Mouse (Mus musculus): ENCODE measurements around the gene Gm49405. TPM values are rescaled to one million over a fixed set of nuclear protein-coding genes. Genes with fewer than 3 reads are reported as not detected.
"Not testable (repeated sequence)": the region's sequence is repeated elsewhere in the genome, so short reads cannot be mapped to it uniquely, and the experiment has no call there.

The Gm49405 gene
- polyA plus RNA-seq, 1 experiment from 2014 or later = 1.1 TPM

DNA sequence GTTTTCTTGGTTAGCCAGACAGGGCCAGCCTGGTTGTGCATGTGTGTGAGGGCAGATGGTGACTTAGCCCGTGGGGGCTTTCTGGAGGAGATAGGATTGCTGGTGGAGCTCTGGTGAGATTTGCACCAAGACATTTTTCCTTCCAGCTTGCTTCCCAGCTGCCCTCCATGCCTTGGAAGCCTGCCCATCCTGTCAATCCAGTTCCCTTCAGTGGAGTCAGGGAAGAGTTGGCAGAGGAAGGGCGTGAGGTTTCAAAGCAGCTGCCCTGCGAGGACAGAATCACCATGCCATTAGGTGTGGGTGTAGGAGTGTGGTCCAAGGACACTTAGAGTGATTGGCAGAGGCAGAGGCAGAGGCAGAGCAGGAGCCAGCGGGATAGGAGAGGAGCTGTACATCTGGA is 42.0 kb upstream of the Gm49405 start, which contains the start of gene Aldh3b3:
TSS of gene Aldh3b3 (plus strand) at position 176 of the 400 bp plus-strand sequence.
- Histone ChIP-seq H3K9me3 (ENCODE audit: control insufficient read depth, low read length) (no peaks in the 10 kb centered on the region), H3K4me2 (replicated peaks; ENCODE audit: low read depth) (no peak within 1 kb of the TSS), H3K36me3 (ENCODE audit: control insufficient read depth, insufficient read depth, low read length) (no peaks in the 10 kb centered on the region), H3K27ac (replicated peaks) (no peak within 1 kb of the TSS), H3K4me3 (ENCODE audit: low read depth, low read length) (no peak within 1 kb of the TSS), H3K27me3 (ENCODE audit: control insufficient read depth, insufficient read depth, low read length) (no peaks in the 10 kb centered on the region), H3K4me1 (replicated peaks; ENCODE audit: control insufficient read depth, insufficient read depth) (no peaks in the 10 kb centered on the region), H3K9ac (ENCODE audit: low read length) (no peak within 1 kb of the TSS)
- DNase-seq (ENCODE audit: low spot score) (no peak), ATAC-seq (ENCODE audit: low FRiP score, low TSS enrichment) (no peak)
- whole genome bisulfite sequencing = 58% methylated on average over 4 of the region's 4 CpGs
- no peak for TF ChIP-seq EP300 (optimal IDR thresholded peaks at IDR 0.05)
- TF ChIP-seq CTCF (IDR thresholded peaks at IDR 0.05; ENCODE audit: low read depth) = no peak

DNA sequence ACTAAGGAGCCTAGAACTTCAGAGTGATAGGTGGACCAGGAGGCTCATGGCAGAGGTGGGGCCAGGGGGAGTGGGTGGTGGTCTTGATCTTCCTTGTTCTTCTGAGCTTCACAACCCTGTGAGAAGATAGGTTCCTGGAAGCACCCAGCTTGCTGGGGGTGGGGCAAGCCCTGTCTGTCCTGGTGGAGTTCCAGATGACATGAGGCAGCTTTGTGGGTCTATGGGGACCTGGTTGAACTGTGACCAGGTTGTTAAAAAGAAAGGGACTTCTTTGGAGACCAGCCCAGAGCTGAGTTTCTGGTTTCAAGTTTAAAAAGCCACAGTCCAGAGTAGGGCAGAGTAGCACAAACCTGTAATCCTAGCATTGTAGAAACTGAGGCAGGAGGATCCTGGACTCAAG is 41.4 kb upstream of the Gm49405 start:
- H3K4me3 ChIP-seq (ENCODE audit: low read depth, low read length) = no peak overlapping the region
- no peaks in the 10 kb centered on the region for H3K36me3 ChIP-seq (ENCODE audit: control insufficient read depth, insufficient read depth, low read length)
- H3K27me3 ChIP-seq (ENCODE audit: control insufficient read depth, insufficient read depth, low read length) = no peaks in the 10 kb centered on the region
- TF ChIP-seq CTCF (IDR thresholded peaks at IDR 0.05; ENCODE audit: low read depth) = no peak
- TF ChIP-seq EP300 (optimal IDR thresholded peaks at IDR 0.05) = no peak
- H3K4me2 ChIP-seq (replicated peaks; ENCODE audit: low read depth) = no peak overlapping the region
- H3K9me3 ChIP-seq (ENCODE audit: control insufficient read depth, low read length) = no peaks in the 10 kb centered on the region
- H3K9ac ChIP-seq (ENCODE audit: low read length) = no peak overlapping the region
- no peak overlapping the region for H3K27ac ChIP-seq (replicated peaks)
- DNase-seq (ENCODE audit: low spot score) (no peak), ATAC-seq (ENCODE audit: low FRiP score, low TSS enrichment) (no peak)
- H3K4me1 ChIP-seq (replicated peaks; ENCODE audit: control insufficient read depth, insufficient read depth) = no peaks in the 10 kb centered on the region

DNA sequence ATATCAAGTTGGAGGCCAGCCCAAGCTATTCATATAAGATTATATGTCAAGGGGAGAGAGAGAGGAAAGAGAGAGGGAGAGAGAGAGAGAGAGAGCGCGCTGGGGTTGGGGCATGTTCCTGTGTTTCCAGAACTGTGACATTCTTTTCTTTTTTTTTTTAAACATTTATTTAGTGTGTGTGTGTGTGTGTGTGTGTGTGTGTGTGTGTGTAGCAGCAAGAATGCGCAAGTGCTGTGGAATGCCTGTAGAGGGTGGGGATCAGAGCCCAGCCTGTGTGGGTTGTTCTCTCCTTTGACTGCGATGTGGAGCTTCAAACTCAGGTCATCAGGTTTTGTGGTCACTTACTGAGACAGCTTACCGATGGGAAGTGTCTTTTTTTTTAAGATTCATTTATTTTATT is 40.2 kb upstream of the Gm49405 start:
- ATAC-seq (ENCODE audit: low FRiP score, low TSS enrichment) = no peak
- DNase-seq (ENCODE audit: low spot score) = no peak
- TF ChIP-seq CTCF (IDR thresholded peaks at IDR 0.05; ENCODE audit: low read depth) = no peak
- TF ChIP-seq EP300 (optimal IDR thresholded peaks at IDR 0.05) = no peak
- no peak overlapping the region for H3K27ac ChIP-seq (replicated peaks)
- no peak overlapping the region for H3K9ac ChIP-seq (ENCODE audit: low read length)
- H3K36me3 ChIP-seq (ENCODE audit: control insufficient read depth, insufficient read depth, low read length) = no peaks in the 10 kb centered on the region
- H3K4me1 ChIP-seq (replicated peaks; ENCODE audit: control insufficient read depth, insufficient read depth) = no peaks in the 10 kb centered on the region
- no peaks in the 10 kb centered on the region for H3K27me3 ChIP-seq (ENCODE audit: control insufficient read depth, insufficient read depth, low read length)
- 67% methylated on average over 5 of the region's 5 CpGs for WGBS
- H3K9me3 ChIP-seq (ENCODE audit: control insufficient read depth, low read length) = no peaks in the 10 kb centered on the region
- H3K4me2 ChIP-seq (replicated peaks; ENCODE audit: low read depth) = no peak overlapping the region
- no peak overlapping the region for H3K4me3 ChIP-seq (ENCODE audit: low read depth, low read length)

DNA sequence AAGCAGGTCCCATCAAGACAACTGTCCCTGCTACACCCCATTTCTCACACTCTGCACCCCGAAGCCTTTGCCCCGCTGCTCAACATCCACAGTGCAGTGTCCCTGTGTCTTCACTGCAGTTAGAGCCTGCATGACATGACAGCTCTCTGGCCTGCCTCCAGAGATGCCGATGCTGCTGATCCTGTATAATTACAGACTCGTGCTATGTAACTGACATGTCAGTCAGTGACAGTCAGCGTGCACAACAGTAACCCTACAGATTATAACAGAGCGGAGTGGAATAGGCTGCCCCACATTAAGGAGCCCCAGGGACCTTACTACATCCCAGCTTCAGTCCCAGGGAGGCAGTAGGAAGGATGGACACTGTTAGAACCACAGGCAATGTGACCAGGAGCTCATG is 38.6 kb upstream of the Gm49405 start:
- not testable (repeated sequence) for H3K9me3 ChIP-seq (ENCODE audit: control insufficient read depth, low read length); H3K4me3 ChIP-seq (ENCODE audit: low read depth, low read length); H3K27ac ChIP-seq (replicated peaks); H3K9ac ChIP-seq (ENCODE audit: low read length); H3K4me2 ChIP-seq (replicated peaks; ENCODE audit: low read depth); H3K36me3 ChIP-seq (ENCODE audit: control insufficient read depth, insufficient read depth, low read length); H3K27me3 ChIP-seq (ENCODE audit: control insufficient read depth, insufficient read depth, low read length); ATAC-seq (ENCODE audit: low FRiP score, low TSS enrichment); H3K4me1 ChIP-seq (replicated peaks; ENCODE audit: control insufficient read depth, insufficient read depth); DNase-seq (ENCODE audit: low spot score)
- 66% methylated on average over 6 of the region's 6 CpGs for WGBS

DNA sequence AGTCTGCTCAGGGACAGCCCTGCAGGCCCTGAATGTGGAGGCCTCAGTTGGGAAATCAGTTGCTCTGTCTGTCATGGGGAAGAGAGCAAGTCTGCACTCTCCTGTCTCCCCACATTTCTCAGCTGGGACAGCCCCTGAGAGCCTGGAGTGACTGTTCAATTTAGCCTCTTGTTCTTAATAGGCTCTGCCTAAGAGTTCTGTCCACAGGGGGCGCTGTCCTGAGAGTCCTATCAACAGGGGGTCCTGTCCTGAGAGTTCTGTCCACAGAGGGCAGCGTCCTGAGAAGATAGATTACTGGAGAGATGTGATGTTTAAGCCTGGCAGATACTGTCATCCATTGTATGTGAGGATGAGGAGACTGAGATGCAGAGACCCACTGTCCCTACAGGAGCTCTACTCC is 38.0 kb upstream of the Gm49405 start:
- H3K4me3 ChIP-seq (ENCODE audit: low read depth, low read length) = no peak overlapping the region
- H3K36me3 ChIP-seq (ENCODE audit: control insufficient read depth, insufficient read depth, low read length) = no peaks in the 10 kb centered on the region
- no peaks in the 10 kb centered on the region for H3K27me3 ChIP-seq (ENCODE audit: control insufficient read depth, insufficient read depth, low read length)
- ATAC-seq (ENCODE audit: low FRiP score, low TSS enrichment) (no peak), DNase-seq (ENCODE audit: low spot score) (peak; percentile 32)
- 28% methylated on average over 2 of the region's 2 CpGs for WGBS
- TF ChIP-seq CTCF (IDR thresholded peaks at IDR 0.05; ENCODE audit: low read depth) (peak; percentile 57), EP300 (optimal IDR thresholded peaks at IDR 0.05) (no peak)
- no peak overlapping the region for H3K9ac ChIP-seq (ENCODE audit: low read length)
- H3K4me1 ChIP-seq (replicated peaks; ENCODE audit: control insufficient read depth, insufficient read depth) = no peaks in the 10 kb centered on the region
- no peak overlapping the region for H3K4me2 ChIP-seq (replicated peaks; ENCODE audit: low read depth)
- H3K9me3 ChIP-seq (ENCODE audit: control insufficient read depth, low read length) = no peaks in the 10 kb centered on the region
- no peak overlapping the region for H3K27ac ChIP-seq (replicated peaks)

DNA sequence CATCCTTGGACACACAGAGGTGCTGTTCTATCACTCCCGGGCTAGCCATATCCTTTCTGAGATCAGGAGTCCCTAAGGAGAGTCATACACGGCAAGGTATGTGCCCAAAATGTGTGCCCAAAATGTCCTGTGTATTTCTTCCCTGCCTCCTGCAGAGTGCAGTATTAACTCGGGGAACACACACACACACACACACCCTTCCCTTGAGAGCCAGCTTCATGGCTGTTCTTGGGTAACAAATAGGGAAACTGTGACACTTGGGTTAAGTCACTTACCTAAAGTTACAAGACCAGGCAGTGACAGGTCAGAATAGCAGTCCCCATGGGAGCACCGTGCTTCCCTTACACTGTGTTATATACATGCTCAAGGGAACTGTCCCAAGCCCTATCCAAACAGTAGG is 36.4 kb upstream of the Gm49405 start:
- H3K9ac ChIP-seq (ENCODE audit: low read length) = no peak overlapping the region
- DNase-seq (ENCODE audit: low spot score) (no peak), ATAC-seq (ENCODE audit: low FRiP score, low TSS enrichment) (no peak)
- H3K4me1 ChIP-seq (replicated peaks; ENCODE audit: control insufficient read depth, insufficient read depth) = no peaks in the 10 kb centered on the region
- no peaks in the 10 kb centered on the region for H3K9me3 ChIP-seq (ENCODE audit: control insufficient read depth, low read length)
- no peak overlapping the region for H3K4me3 ChIP-seq (ENCODE audit: low read depth, low read length)
- no peaks in the 10 kb centered on the region for H3K36me3 ChIP-seq (ENCODE audit: control insufficient read depth, insufficient read depth, low read length)
- no peak for TF ChIP-seq EP300 (optimal IDR thresholded peaks at IDR 0.05)
- TF ChIP-seq CTCF (IDR thresholded peaks at IDR 0.05; ENCODE audit: low read depth) = peak; percentile 56
- no peak overlapping the region for H3K27ac ChIP-seq (replicated peaks)
- no peak overlapping the region for H3K4me2 ChIP-seq (replicated peaks; ENCODE audit: low read depth)
- WGBS = 67% methylated on average over 4 of the region's 4 CpGs
- no peaks in the 10 kb centered on the region for H3K27me3 ChIP-seq (ENCODE audit: control insufficient read depth, insufficient read depth, low read length)
